Mouse (Mus musculus) adrenal gland, adult 8-10 months (tissue): ENCODE data around the gene Esr2. TPM values are rescaled to one million over a fixed set of nuclear protein-coding genes. Genes with fewer than 3 reads are reported as not detected.

Source experiments
- DNase-seq: peaks from one replicate; pipeline ENCODE4 v3.0.0; 2022
- total RNA-seq, 4 experiments: library from RNA; stranded (reverse); gene quantifications; 2 replicates each; pipeline ENCODE4 v1.2.4; 2022

The Esr2 gene
- total RNA-seq, 4 experiments from 2014 or later, result 0.11 to 0.75 (median 0.45) TPM; not detected in 1

- no peak for DNase-seq
Observed at GRCm38 (mm10) chr12:76085956-76086905, 90.8 kb downstream of the Esr2 start.

- DNase-seq, result no peak
Observed at GRCm38 (mm10) chr12:76085066-76085465, 92.0 kb downstream of the Esr2 start.

DNA sequence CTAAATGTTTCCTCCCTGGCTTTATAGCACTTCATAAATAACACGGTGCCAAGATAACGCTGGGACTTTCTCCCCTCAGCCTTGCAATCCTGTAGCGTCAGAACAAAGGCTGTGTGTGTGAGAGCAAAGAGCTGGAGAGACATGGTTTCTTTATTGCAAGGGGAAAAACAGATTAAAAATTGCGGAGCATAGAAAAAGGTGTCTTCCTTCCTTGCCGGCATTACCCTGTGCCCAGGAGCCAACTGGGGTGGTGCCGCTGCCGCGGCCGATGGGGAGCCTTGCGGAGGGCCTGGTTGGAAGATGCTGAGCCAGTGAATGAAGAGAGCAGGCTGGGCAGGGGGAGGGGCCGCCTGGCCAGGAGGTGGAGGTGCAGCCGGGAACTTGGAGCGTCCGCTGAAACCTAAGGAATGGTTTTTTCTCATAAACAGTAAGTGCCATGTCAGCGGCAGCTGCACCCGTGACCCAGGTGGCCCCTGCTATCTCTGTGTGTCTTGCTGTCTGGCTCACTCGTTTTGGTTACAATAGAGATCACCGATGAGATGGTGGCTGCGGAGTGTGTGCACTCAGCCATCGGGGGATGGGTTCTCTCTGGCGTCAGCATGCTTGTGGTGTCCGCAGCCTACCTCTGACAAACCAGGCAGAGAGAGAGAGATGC lies 95.4 kb downstream of the Esr2 start:
- DNase-seq, result no peak

DNA sequence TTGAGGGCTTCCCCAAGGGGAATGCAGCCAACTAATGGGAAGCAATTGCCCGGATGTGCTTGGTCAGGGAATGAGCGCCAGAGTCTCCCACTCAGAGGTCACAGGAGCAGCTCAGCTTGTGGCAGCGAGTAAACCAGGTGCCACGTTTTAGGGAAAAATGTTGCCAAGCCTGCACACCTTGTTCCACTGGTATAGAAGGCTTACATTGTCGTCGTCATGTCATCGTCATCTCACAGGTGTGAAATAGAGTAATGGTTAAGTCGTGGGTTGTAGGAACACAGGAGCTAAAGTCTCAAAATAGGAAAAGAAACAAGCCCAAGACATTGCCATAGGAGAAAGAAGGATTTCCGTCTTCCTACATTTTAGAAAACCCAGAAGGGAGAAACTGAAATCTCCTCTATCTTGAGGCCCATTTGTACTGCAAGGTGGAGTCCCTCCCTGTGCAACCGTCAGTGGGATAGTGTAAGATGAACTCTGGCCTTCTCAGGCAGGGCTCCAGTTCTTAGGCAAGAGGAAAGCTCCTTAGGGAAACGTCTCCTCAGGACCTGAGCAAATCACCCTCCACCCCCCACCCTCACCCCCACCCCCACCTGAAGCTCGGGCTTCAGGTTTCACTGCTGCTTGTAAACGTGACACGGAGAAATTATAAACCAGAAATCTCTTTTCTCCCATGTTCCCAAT lies 96.0 kb downstream of the Esr2 start:
- no peak for DNase-seq

DNA sequence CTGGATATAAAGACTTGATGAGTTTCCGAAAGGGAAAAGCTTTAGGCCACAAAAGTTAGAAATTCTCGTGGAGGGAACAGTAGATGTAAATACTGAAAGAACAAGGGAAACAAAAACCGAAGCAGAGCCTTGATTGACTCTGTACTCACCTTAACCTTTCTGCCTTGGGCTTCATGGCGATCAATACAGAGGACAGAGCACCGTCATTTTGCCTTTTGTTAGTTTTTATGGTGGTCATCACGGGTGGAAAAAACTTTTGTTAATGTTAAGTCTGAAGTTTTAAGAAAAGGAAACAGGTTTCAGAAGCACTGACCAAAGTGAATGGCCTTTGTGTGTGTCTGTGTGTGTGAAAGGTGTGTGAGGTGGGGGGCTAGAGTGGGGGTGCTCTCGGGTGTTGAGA lies 103.1 kb downstream of the Esr2 start:
- no peak for DNase-seq

DNA sequence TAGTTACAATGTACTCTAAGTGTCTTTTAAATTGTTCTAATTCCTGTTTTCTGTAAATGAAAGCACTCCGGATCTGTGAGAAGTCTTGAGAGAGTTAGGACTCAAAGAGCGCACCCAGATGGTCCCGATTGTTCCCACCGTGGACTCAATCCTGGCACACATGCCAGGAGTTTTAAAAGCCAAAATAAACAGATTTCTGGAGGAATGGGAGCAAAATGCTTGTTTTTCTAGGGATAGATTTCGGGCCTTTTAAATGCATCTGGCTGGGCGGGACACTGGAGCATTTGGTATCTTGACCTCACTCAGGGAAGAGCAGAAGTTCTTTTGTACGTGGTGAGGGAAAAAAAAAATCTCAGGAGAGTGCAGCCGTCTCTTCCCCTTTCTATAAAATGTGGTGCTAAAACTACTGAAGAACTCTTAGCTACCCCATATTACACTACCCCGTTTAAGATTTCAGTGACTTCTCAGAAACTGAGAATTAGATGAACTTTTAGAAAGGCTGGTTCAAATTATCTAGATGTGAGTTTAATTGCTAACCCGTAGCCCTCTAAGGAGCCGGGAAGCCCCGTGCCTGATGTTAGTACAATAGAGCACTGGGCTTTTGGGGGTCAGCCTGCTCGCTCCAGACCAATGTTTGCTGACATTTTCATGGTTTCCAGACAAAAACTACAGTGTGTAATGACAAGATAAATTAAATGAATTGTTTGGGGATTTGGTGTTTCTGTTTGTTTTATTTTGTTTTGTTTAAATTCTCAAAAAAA lies 103.8 kb downstream of the Esr2 start:
- DNase-seq, result no peak

DNA sequence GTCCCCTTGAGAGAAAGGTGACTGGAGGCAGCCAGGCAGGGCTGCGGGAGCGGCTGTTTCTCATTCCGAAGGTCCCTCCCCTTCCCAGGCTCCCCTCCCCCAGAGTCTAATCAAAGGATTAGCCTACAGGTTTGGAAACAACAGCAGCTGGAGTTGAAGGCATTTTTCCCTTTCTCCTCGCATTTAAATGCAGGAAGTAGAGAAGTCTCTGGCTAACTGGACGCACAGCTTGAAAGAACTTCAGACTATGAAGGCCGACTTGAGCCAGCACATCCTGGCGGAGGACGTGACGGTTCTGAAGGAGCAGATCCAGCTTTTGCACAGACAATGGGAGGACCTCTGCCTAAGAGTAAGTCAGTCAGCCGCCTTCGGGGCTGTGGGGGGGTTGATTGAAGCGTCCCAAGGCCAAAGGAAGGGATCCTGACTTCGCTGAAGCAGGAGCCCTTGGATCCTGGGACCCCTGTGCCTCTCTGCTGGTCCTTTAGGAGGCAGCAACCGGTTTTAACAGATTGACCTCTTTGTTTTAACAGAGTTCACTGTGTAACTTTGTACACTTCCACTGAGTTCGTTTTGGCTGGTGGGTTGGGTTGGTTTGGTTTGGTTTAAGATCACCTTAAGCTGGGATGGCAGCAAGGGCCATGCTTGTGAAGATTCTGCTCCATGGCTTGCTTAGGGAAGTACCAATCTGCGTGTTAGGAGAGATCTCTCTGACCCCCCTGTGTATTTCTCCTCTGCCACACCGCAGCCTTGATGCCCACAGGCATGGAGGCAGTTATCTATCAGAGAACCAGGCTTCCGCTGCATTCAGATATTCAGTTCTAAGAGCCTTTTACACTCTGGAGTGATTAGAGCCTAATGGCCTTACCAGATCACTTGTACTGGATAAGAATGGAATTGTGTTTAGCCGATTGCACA lies 104.9 kb downstream of the Esr2 start:
- no peak for DNase-seq

Other genes starting within 250 kb of the Esr2 start
- not detected for gene Tex21, start 69.5 kb upstream of the Esr2 start, total RNA-seq
- gene Mthfd1, start 78.0 kb upstream of the Esr2 start, total RNA-seq, result 10 to 100 TPM; 42.3 to 50.6 (median 43.3) TPM
- 1 to 10 TPM in 1 of 4 experiments, under 1 TPM in 3; 0.35 to 1.1 (median 0.63) TPM for gene Akap5, start 147.6 kb upstream of the Esr2 start, total RNA-seq
- gene Zbtb25, start 192.3 kb upstream of the Esr2 start, total RNA-seq, result 10 to 100 TPM in 3 of 4 experiments, 1 to 10 TPM in 1; 8.5 to 14.1 (median 10.7) TPM
- gene Zbtb1, start 193.0 kb upstream of the Esr2 start, total RNA-seq, result 1 to 10 TPM; 5.7 to 7.4 (median 6.7) TPM
- gene Hspa2, start 226.9 kb upstream of the Esr2 start, total RNA-seq, result 10 to 100 TPM; 19.1 to 25.6 (median 22.9) TPM
- gene Ppp1r36, start 240.3 kb upstream of the Esr2 start, total RNA-seq, result under 1 TPM; 0.15 to 0.24 (median 0.23) TPM